8 mouse cellular contexts compared by ENCODE assay signal in genomic region chr9:96118861-96119772, GRCm38 (mm10). TPM values are rescaled to one million over a fixed set of nuclear protein-coding genes. Genes with fewer than 3 reads are reported as not detected.
DNase-seq lines count a peak whose midpoint lies in the region; ATAC-seq and TF ChIP-seq lines count a peak whose summit lies in the region.

Gene Gk5, plus strand, starts transcription at chr9:96119362.

- peak; percentile 96 for ATAC-seq in forebrain, embryonic 15.5 days (replicated peaks)
- peak; percentile 98 for ATAC-seq in neutrophil, adult 5-6 weeks (ENCODE audit: extremely low read depth, insufficient number of reproducible peaks, low FRiP score, poor library complexity, severe bottlenecking)

- peak within 1 kb of the TSS; percentile 68 for H3K9ac ChIP-seq in forebrain, embryonic 15.5 days (replicated peaks)

- H3K4me2 ChIP-seq in forebrain, embryonic 15.5 days (replicated peaks): peak within 1 kb of the TSS; percentile 76

- no peaks in the 10 kb centered on the region for H3K27me3 ChIP-seq in forebrain, embryonic 15.5 days

- peak; percentile 96 for DNase-seq in ES-CJ7 (ENCODE audit: low read depth, low spot score)
- peak; percentile 80 for DNase-seq in cerebellum, adult 11 months
- peak; percentile 90 for DNase-seq in heart, postnatal 25 days (ENCODE audit: low spot score)
- DNase-seq in layer of hippocampus, adult 18-20 months (ENCODE audit: low spot score in 2 of 2): peak; percentile 94
- DNase-seq in lung, adult 2 months: peak; percentile 98
- peak; percentile 91 to 92 for DNase-seq in thymus, adult 18-20 months

- intact Hi-C loops in heart, postnatal 25 days (cut with DNase I): loop anchor here (5.0 kb wide), 1 partner anchor 162 kb away; no protein-coding TSS in a partner anchor

- H3K36me3 ChIP-seq in forebrain, embryonic 15.5 days: no peaks in the 10 kb centered on the region

- WGBS in forebrain, embryonic 15.5 days: under 1% methylated on average over 76 of the region's 76 CpGs
- under 1% methylated on average over 76 of the region's 76 CpGs for WGBS in lung, adult 2 months

- TF ChIP-seq POLR2A in lung, adult 2 months (IDR thresholded peaks at IDR 0.05; ENCODE audit: borderline replicate concordance, extremely low read depth, low read depth, low read length): peak; percentile 79; the same call in 1 of the 2 replicates

- no peaks in the 10 kb centered on the region for H3K9me3 ChIP-seq in forebrain, embryonic 15.5 days

- H3K27ac ChIP-seq in forebrain, embryonic 15.5 days (replicated peaks): 0 out of 2 replicates have a peak within 1 kb of the TSS, but pooled peaks have one; percentile 18

- peak within 1 kb of the TSS; percentile 87 for H3K4me3 ChIP-seq in forebrain, embryonic 15.5 days
- peak within 1 kb of the TSS; percentile 91 for H3K4me3 ChIP-seq in lung, adult 2 months (replicated peaks; ENCODE audit: extremely low read depth, low read depth, low read length)

- no peak for TF ChIP-seq CTCF in lung, adult 2 months (IDR thresholded peaks at IDR 0.05; ENCODE audit: insufficient read depth, low read length)

- peaks cover 7% of the 10 kb centered on the region for H3K4me1 ChIP-seq in forebrain, embryonic 15.5 days
- H3K4me1 ChIP-seq in lung, adult 2 months (ENCODE audit: control insufficient read depth, insufficient read depth, low read length): no peaks in the 10 kb centered on the region

RNA-seq across cellular contexts. Expression of gene Gk5, which starts in this region (rescaled TPM):
- 1.9 and 2.5 TPM in 2 replicates for polyA plus RNA-seq in forebrain, embryonic 15.5 days (2015; fragmentation: Nextera tagmentation; extraction: Ambion mirVana)
- total RNA-seq in heart, postnatal 25 days (2021): 1 to 10 TPM; 3.4 to 4.1 TPM
- total RNA-seq in layer of hippocampus, adult 18-20 months (2021): 1 to 10 TPM; 3.3 TPM
- 1.9 and 3.0 TPM in 2 replicates for polyA plus RNA-seq in lung, adult 2 months (2012; rRNA removed)
- total RNA-seq in neutrophil, adult 5-6 weeks (2017): 4.4 and 5.8 TPM in 2 replicates

Comparison
In these comparisons a context has a peak if more than half of its experiments do, and no peak if none do; other contexts are left out.
1. Peak in every context shown above with its lines: DNase-seq, ATAC-seq, H3K4me3 ChIP-seq and H3K27ac ChIP-seq.